Comparison of ENCODE assay signal across 24 mouse cellular contexts in the genomic region with DNA sequence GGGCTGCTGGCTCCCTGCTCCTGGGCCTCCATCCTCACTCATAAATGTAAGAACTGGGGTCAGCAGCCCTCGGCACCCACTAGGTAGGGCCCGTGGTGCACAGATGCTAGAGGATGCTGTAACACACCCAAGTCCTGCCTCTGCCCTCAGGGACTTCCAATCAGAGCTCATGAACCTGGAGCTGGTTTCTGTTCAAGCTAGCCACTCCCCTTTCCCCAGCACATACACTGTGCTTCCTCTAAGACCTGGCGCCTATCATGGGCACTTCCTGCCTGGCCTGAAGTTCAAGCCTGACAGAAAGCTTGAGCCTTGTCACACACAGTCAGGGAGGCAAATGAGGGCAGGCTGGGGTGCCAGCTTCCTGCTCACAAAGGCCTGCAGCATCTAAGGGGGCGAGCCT. TPM values are rescaled to one million over a fixed set of nuclear protein-coding genes. Genes with fewer than 3 reads are reported as not detected.
DNase-seq lines count a peak whose midpoint lies in the region; ATAC-seq lines count a peak whose summit lies in the region.
"Had no signal": no experiment of that assay in that cellular context is flagged by ENCODE, and none has a peak within 500 bp of the region (broad histone marks: within the 10 kb centered on the region; RNA-seq: fewer than 3 reads in every experiment).

No protein-coding gene starts in this region.

- peaks cover 100% of the 10 kb centered on the region for H3K36me3 ChIP-seq in megakaryocyte, embryonic 14.5 days (replicated peaks; ENCODE audit: low read length)

- no peaks in the 10 kb centered on the region for H3K27me3 ChIP-seq in megakaryocyte, embryonic 14.5 days (replicated peaks)
- H3K27me3 ChIP-seq: embryonic facial prominence, embryonic 15.5 days; heart, embryonic 12.5 days had no signal

- H3K9me3 ChIP-seq in megakaryocyte, embryonic 14.5 days, result no peaks in the 10 kb centered on the region
- H3K9me3 ChIP-seq: embryonic facial prominence, embryonic 15.5 days; forebrain, embryonic 10.5 days; heart, embryonic 12.5 days; hindbrain, embryonic 10.5 days had no signal

- ATAC-seq in megakaryocyte, adult 5-6 weeks (ENCODE audit: poor library complexity, severe bottlenecking), result no peak
- ATAC-seq: activated CD4-positive, CD25-positive, alpha-beta regulatory T cell, adult 4 months; CD4-positive, CD25-positive, alpha-beta regulatory T cell, adult 4 months; forebrain, embryonic 14.5 days; intestine, embryonic 16.5 days had no signal

- peak; percentile 3 for DNase-seq in cerebellum, adult 9-11 months
- no peak for DNase-seq in cerebellum, adult 11-12 months
- DNase-seq in induced T-regulatory cell, adult 2 months (ENCODE audit: low read depth), result peak; percentile 29
- DNase-seq in kidney, adult 9 months, result no peak
- DNase-seq in right cerebral cortex, postnatal 14 days, result no peak
- DNase-seq: adrenal gland, postnatal 14 days; B cell, adult 2 months; cerebellum, adult 18-20 months; cerebellum, postnatal 10 days; gastrocnemius, postnatal 25 days had no signal

- peaks cover 36% of the 10 kb centered on the region for H3K4me1 ChIP-seq in megakaryocyte, embryonic 14.5 days
- H3K4me1 ChIP-seq: embryonic facial prominence, embryonic 15.5 days; hindbrain, embryonic 10.5 days had no signal

- H3K4me3 ChIP-seq in megakaryocyte, embryonic 14.5 days (replicated peaks), result peak overlapping the region; percentile 26
- H3K4me3 ChIP-seq: embryonic facial prominence, embryonic 15.5 days; erythroblast, embryonic 14.5 days; forebrain, embryonic 10.5 days; heart, embryonic 12.5 days; hindbrain, embryonic 10.5 days had no signal

RNA-seq across cellular contexts. Expression of a gene that starts 11.2 kb away (rescaled TPM):
- polyA plus RNA-seq in megakaryocyte, embryonic 14.5 days (2012; ENCODE audit: insufficient read depth, low replicate concordance), result 13.5 and 55.6 TPM in 2 replicates
- total RNA-seq in megakaryocyte, adult 5-6 weeks (2015), result 18.1 and 20.9 TPM in 2 replicates
- total RNA-seq in megakaryocyte, adult 5-6 weeks (2017), result 15.1 and 19.1 TPM in 2 replicates

RNA-seq across cellular contexts. Expression of a gene that starts 45.1 kb away (rescaled TPM):
- polyA plus RNA-seq in megakaryocyte, embryonic 14.5 days (2012; ENCODE audit: insufficient read depth, low replicate concordance), result not detected in 2 replicates
- 0.25 TPM in 1 of 2 replicates, not detected in the other for total RNA-seq in megakaryocyte, adult 5-6 weeks (2015)
- 0.18 TPM in 1 of 2 replicates, not detected in the other for total RNA-seq in megakaryocyte, adult 5-6 weeks (2017)
- total RNA-seq: gastrocnemius, postnatal 25 days; heart, adult 8-10 months; heart, postnatal 25 days had no signal
- polyA plus RNA-seq: erythroblast, embryonic 14.5 days; G1E; heart, embryonic 12.5 days had no signal

RNA-seq across cellular contexts. Expression of a gene that starts 45.2 kb away (rescaled TPM):
- 386 and 408 TPM in 2 replicates for polyA plus RNA-seq in megakaryocyte, embryonic 14.5 days (2012; ENCODE audit: insufficient read depth, low replicate concordance)
- 240 and 251 TPM in 2 replicates for total RNA-seq in megakaryocyte, adult 5-6 weeks (2015)
- total RNA-seq in megakaryocyte, adult 5-6 weeks (2017), result 111 and 129 TPM in 2 replicates

Comparison
In these comparisons a context has a peak if more than half of its experiments do, and no peak if none do; other contexts are left out.
1. DNase-seq: peak in cerebellum, adult 9-11 months (single experiment) and induced T-regulatory cell, adult 2 months (single experiment); none in cerebellum, adult 11-12 months (single experiment), kidney, adult 9 months (single experiment) and right cerebral cortex, postnatal 14 days (single experiment).